Mouse (Mus musculus): ENCODE results near the gene Mamdc2.

The Mamdc2 gene

GRCm38 (mm10) chr19:23362006-23362405 is 86.2 kb downstream of the Mamdc2 start:
- no peak for DNase-seq (ENCODE audit: low read depth in 1 of 2, low spot score in 2 of 2)

GRCm38 (mm10) chr19:23361124-23361523 is 87.1 kb downstream of the Mamdc2 start:
- no peak for DNase-seq (ENCODE audit: low read depth in 1 of 2, low spot score in 2 of 2)

- no peak for DNase-seq (ENCODE audit: low read depth in 1 of 2, low spot score in 2 of 2)
Observed at GRCm38 (mm10) chr19:23360536-23360935, 87.7 kb downstream of the Mamdc2 start.

- no peak for DNase-seq (ENCODE audit: low read depth in 1 of 2, low spot score in 2 of 2)
Observed at GRCm38 (mm10) chr19:23357253-23357652, 91.0 kb downstream of the Mamdc2 start.

GRCm38 (mm10) chr19:23354738-23355137 is 93.5 kb downstream of the Mamdc2 start:
- DNase-seq (ENCODE audit: low read depth in 1 of 2, low spot score in 2 of 2) = no peak

GRCm38 (mm10) chr19:23353881-23354401 is 94.3 kb downstream of the Mamdc2 start:
- no peak for DNase-seq (ENCODE audit: low read depth in 1 of 2, low spot score in 2 of 2)

- no peak for DNase-seq (ENCODE audit: low read depth in 1 of 2, low spot score in 2 of 2)
Observed at GRCm38 (mm10) chr19:23353161-23353560, 95.1 kb downstream of the Mamdc2 start.

- no peak for DNase-seq (ENCODE audit: low read depth in 1 of 2, low spot score in 2 of 2)
Observed at GRCm38 (mm10) chr19:23351808-23352491, 96.3 kb downstream of the Mamdc2 start.

GRCm38 (mm10) chr19:23349930-23350329 is 98.3 kb downstream of the Mamdc2 start:
- DNase-seq (ENCODE audit: low read depth in 1 of 2, low spot score in 2 of 2) = no peak

GRCm38 (mm10) chr19:23342782-23343181 is 105.5 kb downstream of the Mamdc2 start:
- DNase-seq (ENCODE audit: low read depth in 1 of 2, low spot score in 2 of 2) = no peak

- no peak for DNase-seq (ENCODE audit: low read depth in 1 of 2, low spot score in 2 of 2)
Observed at GRCm38 (mm10) chr19:23332883-23333282, 115.4 kb downstream of the Mamdc2 start.

GRCm38 (mm10) chr19:23330842-23331241 is 117.4 kb downstream of the Mamdc2 start:
- no peak for DNase-seq (ENCODE audit: low read depth in 1 of 2, low spot score in 2 of 2)

- DNase-seq (ENCODE audit: low read depth in 1 of 2, low spot score in 2 of 2) = no peak
Observed at GRCm38 (mm10) chr19:23329346-23329745, 118.9 kb downstream of the Mamdc2 start.

- no peak for DNase-seq (ENCODE audit: low read depth in 1 of 2, low spot score in 2 of 2)
Observed at GRCm38 (mm10) chr19:23327056-23327640, 121.1 kb downstream of the Mamdc2 start.

GRCm38 (mm10) chr19:23323107-23323506 is 125.1 kb downstream of the Mamdc2 start:
- DNase-seq (ENCODE audit: low read depth in 1 of 2, low spot score in 2 of 2) = no peak

- DNase-seq (ENCODE audit: low read depth in 1 of 2, low spot score in 2 of 2) = no peak
Observed at GRCm38 (mm10) chr19:23317989-23318358, 130.3 kb downstream of the Mamdc2 start.

GRCm38 (mm10) chr19:23317295-23317988 is 130.8 kb downstream of the Mamdc2 start:
- no peak for DNase-seq (ENCODE audit: low read depth in 1 of 2, low spot score in 2 of 2)

GRCm38 (mm10) chr19:23316851-23317250 is 131.4 kb downstream of the Mamdc2 start:
- no peak for DNase-seq (ENCODE audit: low read depth in 1 of 2, low spot score in 2 of 2)

GRCm38 (mm10) chr19:23309979-23310378 is 138.3 kb downstream of the Mamdc2 start:
- DNase-seq (ENCODE audit: low read depth in 1 of 2, low spot score in 2 of 2) = no peak

- no peak for DNase-seq (ENCODE audit: low read depth in 1 of 2, low spot score in 2 of 2)
Observed at GRCm38 (mm10) chr19:23306671-23307070, 141.6 kb downstream of the Mamdc2 start.

- DNase-seq (ENCODE audit: low read depth in 1 of 2, low spot score in 2 of 2) = no peak
Observed at GRCm38 (mm10) chr19:23299987-23300386, 148.3 kb downstream of the Mamdc2 start.

GRCm38 (mm10) chr19:23298917-23299316 is 149.3 kb downstream of the Mamdc2 start:
- DNase-seq (ENCODE audit: low read depth in 1 of 2, low spot score in 2 of 2) = no peak

Measured in monocyte, adult 2 months (primary cell).